18 mouse cellular contexts compared by ENCODE assay signal in the genomic region with DNA sequence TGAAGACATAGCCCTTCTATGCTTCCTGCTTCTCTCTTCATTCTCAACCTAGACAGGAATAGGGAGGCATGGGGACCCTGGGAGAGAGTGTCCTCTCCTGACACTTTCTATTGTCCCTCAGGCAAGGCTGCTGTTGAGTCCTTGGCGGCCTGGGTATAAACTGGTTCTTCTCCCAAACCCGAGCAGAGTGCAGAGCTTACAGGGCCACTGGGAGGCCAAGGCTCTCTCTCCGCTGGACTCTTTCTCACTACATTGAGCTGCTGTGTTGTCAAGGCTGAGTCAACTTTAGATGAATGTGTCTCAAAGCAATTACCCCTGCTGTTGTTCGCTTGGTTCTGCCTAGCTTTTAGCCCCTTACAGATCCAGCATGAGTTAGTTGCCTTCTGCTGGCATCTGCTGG.
"Had no signal": no experiment of that assay in that cellular context is flagged by ENCODE, and none has a peak within 500 bp of the region (broad histone marks: within the 10 kb centered on the region; RNA-seq: fewer than 3 reads in every experiment).

No protein-coding gene starts in this region.

- H3K4me3 ChIP-seq: liver, embryonic 15.5 days; midbrain, embryonic 12.5 days; midbrain, embryonic 15.5 days; myocyte; neural tube, embryonic 13.5 days; neural tube, embryonic 15.5 days had no signal

- H3K9ac ChIP-seq: liver, embryonic 15.5 days; lung, embryonic 14.5 days; midbrain, embryonic 12.5 days; midbrain, embryonic 15.5 days; neural tube, embryonic 13.5 days; neural tube, embryonic 15.5 days had no signal

- H3K27me3 ChIP-seq: midbrain, embryonic 15.5 days had no signal

- H3K9me3 ChIP-seq: liver, embryonic 15.5 days; midbrain, embryonic 12.5 days; midbrain, embryonic 15.5 days; neural tube, embryonic 13.5 days; neural tube, embryonic 15.5 days had no signal

- ATAC-seq: midbrain, embryonic 15.5 days had no signal

- H3K36me3 ChIP-seq: liver, embryonic 15.5 days; midbrain, embryonic 12.5 days; midbrain, embryonic 15.5 days; neural tube, embryonic 13.5 days; neural tube, embryonic 15.5 days had no signal

- H3K4me2 ChIP-seq: liver, embryonic 15.5 days; lung, embryonic 14.5 days; midbrain, embryonic 12.5 days; midbrain, embryonic 15.5 days; neural tube, embryonic 13.5 days; neural tube, embryonic 15.5 days had no signal

- H3K27ac ChIP-seq: liver, embryonic 15.5 days; midbrain, embryonic 12.5 days; midbrain, embryonic 15.5 days; neural tube, embryonic 13.5 days; neural tube, embryonic 15.5 days had no signal

- DNase-seq: lung, adult 18-20 months; lung, embryonic 14.5 days; lung, postnatal 10 days; lung, postnatal 4 days; retina, postnatal 1 day; right cerebral cortex, adult 18-20 months; right cerebral cortex, postnatal 25 days; right cerebral cortex, postnatal 4 days; spleen, adult 18-20 months; thymus, adult 18-20 months; thymus, postnatal 14 days; thymus, postnatal 36 days had no signal
